8 mouse cellular contexts compared by ENCODE assay signal in the genomic region with DNA sequence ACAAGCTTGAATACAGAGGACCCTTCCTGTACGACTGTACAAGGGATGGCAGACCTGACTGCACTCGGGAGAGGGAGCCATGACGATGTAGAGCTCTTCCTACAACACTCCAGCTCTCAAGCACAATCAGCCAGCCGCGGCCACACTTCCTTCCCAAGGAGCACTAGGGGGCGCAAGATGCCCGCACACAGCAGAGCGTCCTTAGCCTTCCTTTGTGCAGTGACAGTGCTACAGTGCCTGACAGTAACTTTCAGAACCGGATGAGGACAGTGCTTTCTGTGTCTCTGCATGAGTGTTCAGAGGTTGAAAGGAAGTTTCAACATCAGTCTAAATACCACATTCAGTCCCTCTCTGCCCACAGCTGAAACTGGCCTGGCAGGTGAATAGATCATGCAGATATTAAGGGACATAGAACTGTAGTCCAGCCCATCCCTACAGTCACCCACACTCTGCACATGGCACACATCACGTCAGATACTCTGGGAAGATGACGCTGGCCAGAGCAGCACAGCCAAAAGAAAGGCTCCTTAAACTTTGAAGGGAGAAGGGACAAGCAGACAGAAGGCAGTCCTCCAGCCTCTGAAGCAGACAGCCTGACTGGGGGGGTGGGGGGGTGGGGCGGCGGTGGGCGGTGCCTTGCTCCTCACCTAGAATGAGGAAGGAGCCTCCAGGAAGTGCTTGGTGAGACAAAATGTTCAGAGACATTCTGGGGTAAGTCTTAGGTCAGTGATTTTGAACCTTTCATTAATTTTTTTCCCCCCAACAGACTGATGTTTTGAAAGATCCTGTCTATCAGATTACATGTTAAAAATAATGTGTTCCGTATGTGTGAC. TPM values are rescaled to one million over a fixed set of nuclear protein-coding genes. Genes with fewer than 3 reads are reported as not detected.
DNase-seq lines count a peak whose midpoint lies in the region; ATAC-seq and TF ChIP-seq lines count a peak whose summit lies in the region.

No protein-coding gene starts in this region.

- TF ChIP-seq EP300 in lung, postnatal 0 days (IDR thresholded peaks at IDR 0.05), result no peak; the same call in 1 of the 2 replicates

- no peak overlapping the region for H3K9ac ChIP-seq in hindbrain, embryonic 12.5 days
- no peak overlapping the region for H3K9ac ChIP-seq in lung, postnatal 0 days (replicated peaks; ENCODE audit: low read depth)

- H3K27ac ChIP-seq in hindbrain, embryonic 12.5 days, result no peak overlapping the region
- peak overlapping the region; percentile 62 for H3K27ac ChIP-seq in lung, postnatal 0 days (ENCODE audit: low read length)
- peak overlapping the region; percentile 41; the same call in 1 of the 2 replicates for H3K27ac ChIP-seq in thymus, adult 2 months (ENCODE audit: control insufficient read depth, insufficient read depth, low read length)

- H3K27me3 ChIP-seq in G1E (ENCODE audit: insufficient read depth, low read length), result no peaks in the 10 kb centered on the region
- H3K27me3 ChIP-seq in hindbrain, embryonic 12.5 days, result no peaks in the 10 kb centered on the region
- no peaks in the 10 kb centered on the region for H3K27me3 ChIP-seq in lung, postnatal 0 days (replicated peaks; ENCODE audit: insufficient read depth, low read length)
- H3K27me3 ChIP-seq in thymus, adult 2 months (ENCODE audit: control insufficient read depth, insufficient read depth, low read length), result no peaks in the 10 kb centered on the region

- H3K9me3 ChIP-seq in G1E (replicated peaks), result no peaks in the 10 kb centered on the region
- H3K9me3 ChIP-seq in hindbrain, embryonic 12.5 days (replicated peaks), result no peaks in the 10 kb centered on the region
- no peaks in the 10 kb centered on the region for H3K9me3 ChIP-seq in lung, postnatal 0 days (ENCODE audit: low read length)

- peak; percentile 40; the same call in 1 of the 2 replicates for ATAC-seq in G1E (ENCODE audit: extremely low read depth, insufficient number of reproducible peaks, low FRiP score, poor library complexity, severe bottlenecking)
- peak; percentile 90 for ATAC-seq in frontal cortex, adult (ENCODE audit: low TSS enrichment)
- peak; percentile 50; the same call in 1 of the 2 replicates for ATAC-seq in hindbrain, embryonic 12.5 days (ENCODE audit: low FRiP score)
- peak; percentile 89 for ATAC-seq in lung, postnatal 0 days

- peak; percentile 58 for TF ChIP-seq CTCF in G1E (IDR thresholded peaks at IDR 0.05; ENCODE audit: low read depth, low read length)
- peak; percentile 99 for TF ChIP-seq CTCF in lung, postnatal 0 days (IDR thresholded peaks at IDR 0.05)
- peak; percentile 91 for TF ChIP-seq CTCF in thymus, adult 2 months (IDR thresholded peaks at IDR 0.05; ENCODE audit: borderline replicate concordance, control insufficient read depth, extremely low read depth, insufficient read depth, low read length, poor library complexity)

- peaks cover 67% of the 10 kb centered on the region for H3K36me3 ChIP-seq in G1E (replicated peaks)
- H3K36me3 ChIP-seq in hindbrain, embryonic 12.5 days, result peaks cover 29% of the 10 kb centered on the region
- H3K36me3 ChIP-seq in lung, postnatal 0 days (ENCODE audit: insufficient read depth, low read length), result peaks cover 27% of the 10 kb centered on the region
- H3K36me3 ChIP-seq in thymus, adult 2 months (ENCODE audit: control insufficient read depth, insufficient read depth, low read length), result peaks cover 52% of the 10 kb centered on the region

- peak; percentile 54 for DNase-seq in G1E (ENCODE audit: low spot score)
- peak; percentile 74 to 86 for DNase-seq in cerebellum, adult 18-20 months
- DNase-seq in layer of hippocampus, postnatal 10 days (ENCODE audit: low spot score in 2 of 2), result peak; percentile 86 to 87
- peak; percentile 95 for DNase-seq in lung, postnatal 0 days (ENCODE audit: low spot score)
- DNase-seq in ovary, postnatal 10 days (ENCODE audit: low spot score), result peak; percentile 57
- peak; percentile 84 for DNase-seq in thymus, adult 2 months

- no peak for TF ChIP-seq POLR2A in thymus, adult 2 months (IDR thresholded peaks at IDR 0.05; ENCODE audit: control insufficient read depth, extremely low read depth, insufficient read depth, low read length, poor library complexity)

- 52% methylated on average over 15 of the region's 15 CpGs for WGBS in hindbrain, embryonic 12.5 days
- 29% methylated on average over 15 of the region's 15 CpGs for WGBS in lung, postnatal 0 days
- WGBS in thymus, adult 2 months, result 51% methylated on average over 15 of the region's 15 CpGs

- H3K4me2 ChIP-seq in hindbrain, embryonic 12.5 days (replicated peaks), result no peak overlapping the region
- no peak overlapping the region for H3K4me2 ChIP-seq in lung, postnatal 0 days (replicated peaks; ENCODE audit: low read depth, low read length)

- H3K4me3 ChIP-seq in G1E (ENCODE audit: low read depth, low read length), result no peak overlapping the region
- no peak overlapping the region for H3K4me3 ChIP-seq in hindbrain, embryonic 12.5 days
- H3K4me3 ChIP-seq in lung, postnatal 0 days (ENCODE audit: low read depth, low read length), result no peak overlapping the region
- no peak overlapping the region for H3K4me3 ChIP-seq in thymus, adult 2 months (ENCODE audit: control insufficient read depth, insufficient read depth, low read length)

- peaks cover 7% of the 10 kb centered on the region for H3K4me1 ChIP-seq in G1E (ENCODE audit: insufficient read depth, low read depth, low read length)
- no peaks in the 10 kb centered on the region for H3K4me1 ChIP-seq in hindbrain, embryonic 12.5 days
- no peaks in the 10 kb centered on the region for H3K4me1 ChIP-seq in lung, postnatal 0 days (ENCODE audit: insufficient read depth, low read depth, low read length)
- no peaks in the 10 kb centered on the region for H3K4me1 ChIP-seq in thymus, adult 2 months (replicated peaks; ENCODE audit: control insufficient read depth, insufficient read depth, low read length)

RNA-seq across cellular contexts. Expression of gene Tulp1, which starts 42.6 kb away (rescaled TPM):
- total RNA-seq in G1E (2014; fragmentation: Nextera tagmentation) (not detected in 2 replicates), G1E (2017) (0.16 TPM in 1 of 2 replicates, not detected in the other)
- 0.10 TPM in 1 of 2 replicates, not detected in the other for polyA plus RNA-seq in G1E (2012)
- polyA plus RNA-seq in hindbrain, embryonic 12.5 days (2016; fragmentation: Nextera tagmentation; extraction: Ambion mirVana), result 5.0 and 6.8 TPM in 2 replicates
- under 1 TPM in 1 of 2 experiments, not detected in 1; 0.41 TPM for total RNA-seq in layer of hippocampus, postnatal 10 days (2021)
- polyA plus RNA-seq in lung, postnatal 0 days (2015; fragmentation: Nextera tagmentation; extraction: Ambion mirVana), result 18.1 and 22.7 TPM in 2 replicates
- polyA plus RNA-seq in thymus, adult 2 months (2012; rRNA removed), result 0.35 and 0.59 TPM in 2 replicates

RNA-seq across cellular contexts. Expression of gene Tead3, which starts 57.0 kb away (rescaled TPM):
- total RNA-seq in G1E (2014; fragmentation: Nextera tagmentation), result 0.90 TPM in 1 of 2 replicates, not detected in the other
- total RNA-seq in G1E (2017), result 0.06 and 0.22 TPM in 2 replicates
- polyA plus RNA-seq in G1E (2012), result 0.41 and 0.47 TPM in 2 replicates
- 7.0 and 7.7 TPM in 2 replicates for polyA plus RNA-seq in hindbrain, embryonic 12.5 days (2016; fragmentation: Nextera tagmentation; extraction: Ambion mirVana)
- total RNA-seq in layer of hippocampus, postnatal 10 days (2021), result 1 to 10 TPM; 5.6 to 6.1 TPM
- 9.7 and 11.4 TPM in 2 replicates for polyA plus RNA-seq in lung, postnatal 0 days (2015; fragmentation: Nextera tagmentation; extraction: Ambion mirVana)
- polyA plus RNA-seq in thymus, adult 2 months (2012; rRNA removed), result 10.6 and 11.6 TPM in 2 replicates

Comparison
In these comparisons a context has a peak if more than half of its experiments do, and no peak if none do; other contexts are left out.
1. ATAC-seq: peak in every context shown above with its lines; median percentile 90 in frontal cortex, adult; 89 in lung, postnatal 0 days; 50 in hindbrain, embryonic 12.5 days; 40 in G1E.